Mouse (Mus musculus) heart, embryonic 14.5 days (tissue): ENCODE results near the gene Palm3. TPM values are rescaled to one million over a fixed set of nuclear protein-coding genes. Genes with fewer than 3 reads are reported as not detected.

Experiments
- ATAC-seq: fragments of 200-750 bp; cut with Nextera tagmentation; 2 replicates; pipeline ENCODE4 v1.8.0; 2017; ENCODE audit warnings: low read depth, moderate TSS enrichment; ENCODE audit not compliant: insufficient number of reproducible peaks, insufficient read depth, low FRiP score
- H3K27ac ChIP-seq, 2 experiments: fragments of 200-500 bp in 1 of 2; fragments of 300-500 bp in 1 of 2; sonication (generic) in 1 of 2; replicated peaks in 1 of 2; 2 replicates each; pipeline ENCODE4 v1.5.1; 2012 to 2014; ENCODE audit warnings: low read depth in 2 of 2, low read length in 2 of 2, control low read depth in 1 of 2, mild to moderate bottlenecking in 1 of 2, mixed read lengths in 1 of 2; ENCODE audit not compliant: control insufficient read depth in 1 of 2, insufficient read depth in 1 of 2
- H3K27me3 ChIP-seq: fragments of 300-500 bp; sonication (generic); 2 replicates; pipeline ENCODE4 v1.6.1; 2014; ENCODE audit warnings: mild to moderate bottlenecking, low read length, control low read depth; ENCODE audit not compliant: control insufficient read depth, insufficient read depth
- H3K36me3 ChIP-seq: fragments of 300-500 bp; sonication (generic); 2 replicates; pipeline ENCODE4 v1.6.1; 2014; ENCODE audit warnings: mild to moderate bottlenecking, control low read depth, low read length, mixed read lengths; ENCODE audit not compliant: control insufficient read depth, insufficient read depth
- H3K4me1 ChIP-seq, 2 experiments: fragments of 200-500 bp in 1 of 2; fragments of 300-500 bp in 1 of 2; sonication (generic) in 1 of 2; 2 replicates each; pipeline ENCODE4 v1.6.1; 2012 to 2014; ENCODE audit warnings: low read length in 2 of 2, control low read depth in 1 of 2, mixed read lengths in 1 of 2; ENCODE audit not compliant: control insufficient read depth in 2 of 2, insufficient read depth in 2 of 2
- H3K4me2 ChIP-seq: fragments of 300-500 bp; sonication (generic); 2 replicates; pipeline ENCODE4 v1.6.1; 2014; ENCODE audit warnings: mild to moderate bottlenecking, low read length
- H3K4me3 ChIP-seq, 2 experiments: fragments of 200-500 bp in 1 of 2; fragments of 300-500 bp in 1 of 2; sonication (generic) in 1 of 2; 2 replicates each; pipeline ENCODE4 v1.5.1; 2012 to 2014; ENCODE audit warnings: low read length in 2 of 2, mild to moderate bottlenecking in 2 of 2, control low read depth in 1 of 2, low read depth in 1 of 2, moderate library complexity in 1 of 2; ENCODE audit not compliant: control insufficient read depth in 1 of 2, insufficient read depth in 1 of 2
- H3K9ac ChIP-seq: fragments of 300-500 bp; sonication (generic); 2 replicates; pipeline ENCODE4 v1.6.1; 2014; ENCODE audit warnings: mild to moderate bottlenecking, low read length
- H3K9me3 ChIP-seq: fragments of 300-500 bp; sonication (generic); 2 replicates; pipeline ENCODE4 v1.6.1; 2016; ENCODE audit warnings: low read length, control low read depth; ENCODE audit not compliant: control insufficient read depth
- WGBS: fragments of 180-500 bp; shearing (Covaris S2); extraction: QIAGEN DNeasy Blood & Tissue Kit; methylation state at CpG from one replicate; pipeline ENCODE4 v1.1.7; 2014; 5-methylcytosine and 5-hydroxymethylcytosine counted together
- polyA plus RNA-seq: library from polyadenylated mRNA; unstranded; fragments of >200 nt; fragmentation: Nextera tagmentation; extraction: Ambion mirVana; gene quantifications from 2 replicates; pipeline ENCODE4 v1.2.1, GENCODE M21; 2014

Palm3 gene
- polyA plus RNA-seq, 1 experiment from 2014 or later = 1.2 TPM

DNA sequence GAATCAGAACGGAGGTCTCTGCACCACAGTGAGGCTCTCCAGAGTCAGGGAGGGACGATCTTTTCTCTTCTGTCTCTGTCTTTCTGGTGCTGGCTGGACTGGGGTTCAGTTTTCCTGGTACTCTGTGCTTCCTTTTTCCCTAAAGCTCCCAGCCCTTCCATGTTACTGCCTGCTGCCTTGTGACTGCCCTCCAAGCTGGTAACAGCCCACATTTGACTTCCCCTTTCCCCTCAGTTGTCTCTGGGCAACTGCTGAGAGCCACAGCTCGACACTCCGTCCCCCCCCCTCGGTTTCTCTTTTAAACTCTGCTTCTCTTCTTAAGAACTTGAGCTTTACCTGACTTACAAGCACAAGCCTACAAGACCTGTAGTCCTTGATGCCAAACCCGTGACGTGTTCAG, 32.0 kb upstream of the Palm3 start:
- H3K4me1 ChIP-seq = no peaks in the 10 kb centered on the region
- H3K4me3 ChIP-seq = no peak overlapping the region
- no peak overlapping the region for H3K4me2 ChIP-seq
- no peak overlapping the region for H3K27ac ChIP-seq
- H3K36me3 ChIP-seq = peaks cover 96% of the 10 kb centered on the region
- no peak for ATAC-seq
- WGBS = 85% methylated on average over 7 of the region's 7 CpGs
- H3K9ac ChIP-seq = no peak overlapping the region
- no peaks in the 10 kb centered on the region for H3K27me3 ChIP-seq
- no peaks in the 10 kb centered on the region for H3K9me3 ChIP-seq

DNA sequence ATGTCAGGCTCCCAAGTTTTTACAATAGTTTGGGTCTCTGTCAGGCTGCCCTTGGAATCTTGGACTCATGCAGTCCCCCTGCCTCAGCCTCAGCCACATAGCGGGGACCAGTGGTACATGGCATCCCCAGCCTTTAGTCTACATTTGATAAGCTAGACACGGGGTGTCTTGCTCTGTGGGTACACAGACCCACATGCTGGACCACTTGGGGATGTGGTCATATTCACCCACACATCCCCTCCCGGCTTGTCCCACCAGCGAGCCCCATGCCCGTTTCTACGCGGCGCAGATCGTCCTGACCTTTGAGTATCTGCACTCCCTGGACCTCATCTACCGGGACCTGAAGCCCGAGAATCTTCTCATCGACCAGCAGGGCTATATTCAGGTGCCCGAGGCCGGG, 31.1 kb upstream of the Palm3 start:
- Histone ChIP-seq H3K36me3 (peaks cover 96% of the 10 kb centered on the region), H3K4me3 (no peak overlapping the region), H3K27me3 (no peaks in the 10 kb centered on the region), H3K4me2 (no peak overlapping the region), H3K27ac (no peak overlapping the region), H3K4me1 (no peaks in the 10 kb centered on the region), H3K9ac (no peak overlapping the region), H3K9me3 (no peaks in the 10 kb centered on the region)
- WGBS = 96% methylated on average over 14 of the region's 14 CpGs
- ATAC-seq = no peak

- Histone ChIP-seq H3K4me3 (no peak overlapping the region), H3K4me2 (no peak overlapping the region), H3K9ac (no peak overlapping the region), H3K4me1 (peaks cover 8% of the 10 kb centered on the region in 2 experiments; a peak in 3 of 4 replicates), H3K36me3 (peaks cover 78% of the 10 kb centered on the region), H3K9me3 (no peaks in the 10 kb centered on the region), H3K27ac (no peak overlapping the region), H3K27me3 (no peaks in the 10 kb centered on the region)
- no peak for ATAC-seq
- WGBS = 64% methylated on average over 2 of the region's 2 CpGs
Observed at GRCm38 (mm10) chr8:83992488-83992887, 28.8 kb upstream of the Palm3 start.

DNA sequence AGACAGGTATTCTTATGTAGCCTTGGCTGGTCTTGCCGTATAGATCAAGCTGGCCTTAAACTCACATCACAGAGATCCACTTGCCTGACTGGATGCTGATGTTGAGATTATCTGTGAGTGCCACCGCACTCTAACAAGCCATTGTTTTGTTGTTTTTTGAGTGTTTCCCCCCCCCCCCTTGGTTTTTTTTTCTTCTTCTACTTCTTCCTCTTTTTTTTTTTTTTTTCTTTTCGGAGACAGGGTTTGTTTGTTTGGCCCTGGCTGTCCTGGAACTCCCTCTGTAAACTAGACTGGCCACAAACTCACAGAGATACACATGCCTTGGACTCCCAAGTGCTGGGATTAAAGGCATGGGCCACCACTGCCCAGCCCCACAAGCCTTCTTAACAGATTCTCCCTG, 27.2 kb upstream of the Palm3 start:
- Histone ChIP-seq H3K9me3 (no peaks in the 10 kb centered on the region), H3K4me1 (peaks cover 12% of the 10 kb centered on the region in 2 experiments), H3K36me3 (peaks cover 64% of the 10 kb centered on the region), H3K9ac (no peak overlapping the region), H3K27me3 (no peaks in the 10 kb centered on the region), H3K4me3 (no peak overlapping the region), H3K27ac (no peak overlapping the region), H3K4me2 (no peak overlapping the region)
- 70% methylated on average over 3 of the region's 3 CpGs for WGBS
- no peak for ATAC-seq

DNA sequence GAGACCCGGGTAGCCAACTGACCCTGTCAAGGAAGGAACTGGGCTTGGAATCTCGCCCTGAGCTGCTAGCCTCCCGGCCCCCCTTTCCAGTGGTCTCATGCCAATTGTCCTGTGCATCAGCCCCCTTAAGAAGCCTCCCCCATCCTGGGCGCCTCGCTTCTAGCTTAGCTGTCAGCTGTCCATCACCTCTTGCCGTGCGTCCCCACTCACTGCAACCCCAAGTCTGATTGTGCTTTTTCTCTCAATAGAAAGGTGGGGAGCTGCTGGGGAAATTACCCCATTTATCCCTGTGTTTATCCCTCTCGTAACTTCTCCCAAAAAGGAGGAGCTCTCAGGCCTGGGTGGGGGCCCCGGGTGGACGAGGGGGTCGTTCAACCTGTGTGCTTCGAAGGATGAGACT, 25.3 kb upstream of the Palm3 start:
- Histone ChIP-seq H3K27me3 (no peaks in the 10 kb centered on the region), H3K4me1 (peaks cover 15 to 19% of the 10 kb centered on the region in 2 experiments), H3K4me2 (peak overlapping the region; percentile 94), H3K9me3 (no peaks in the 10 kb centered on the region), H3K27ac (peak overlapping the region in 1 of 2 experiments; percentile 95; a peak in 2 of 4 replicates), H3K36me3 (peaks cover 63% of the 10 kb centered on the region), H3K4me3 (peak overlapping the region; percentile 79 to 85; a peak in 2 of 4 replicates), H3K9ac (peak overlapping the region; percentile 91; the same call in 1 of the 2 replicates)
- ATAC-seq = no peak
- WGBS = 26% methylated on average over 12 of the region's 12 CpGs

GRCm38 (mm10) chr8:83996567-83997505, 24.4 kb upstream of the Palm3 start:
- peak overlapping the region; percentile 85 to 86 for H3K4me3 ChIP-seq
- peak; percentile 81 for ATAC-seq
- no peaks in the 10 kb centered on the region for H3K27me3 ChIP-seq
- H3K4me1 ChIP-seq = peaks cover 15 to 19% of the 10 kb centered on the region in 2 experiments
- no peaks in the 10 kb centered on the region for H3K9me3 ChIP-seq
- H3K4me2 ChIP-seq = peak overlapping the region; percentile 94
- H3K36me3 ChIP-seq = peaks cover 60% of the 10 kb centered on the region
- H3K27ac ChIP-seq = peak overlapping the region; percentile 92 to 95
- H3K9ac ChIP-seq = peak overlapping the region; percentile 91
- WGBS = under 1% methylated on average over 36 of the region's 103 CpGs

DNA sequence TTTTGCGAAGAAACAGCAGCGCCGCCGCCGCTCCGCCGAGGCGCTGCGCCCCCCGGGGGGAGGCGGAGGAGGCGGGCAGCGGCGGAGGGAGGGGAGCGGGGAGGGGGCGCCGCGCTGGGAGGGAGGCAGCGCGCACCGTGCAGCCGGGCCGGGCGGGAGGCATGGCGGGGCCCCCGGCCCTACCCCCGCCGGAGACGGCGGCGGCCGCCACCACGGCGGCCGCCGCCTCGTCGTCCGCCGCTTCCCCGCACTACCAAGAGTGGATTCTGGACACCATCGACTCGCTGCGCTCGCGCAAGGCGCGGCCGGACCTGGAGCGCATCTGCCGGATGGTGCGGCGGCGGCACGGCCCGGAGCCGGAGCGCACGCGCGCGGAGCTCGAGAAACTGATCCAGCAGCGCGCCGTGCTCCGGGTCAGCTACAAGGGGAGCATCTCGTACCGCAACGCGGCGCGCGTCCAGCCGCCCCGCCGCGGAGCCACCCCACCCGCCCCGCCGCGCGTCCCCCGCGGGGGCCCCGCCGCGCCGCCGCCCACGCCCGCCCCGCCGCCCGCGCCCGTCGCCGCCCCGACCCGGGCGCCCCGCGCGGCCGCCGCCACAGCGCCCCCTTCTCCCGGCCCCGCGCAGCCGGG, 23.6 kb upstream of the Palm3 start, which contains the start of gene Samd1:
Samd1 (plus strand) TSS at position 162 of the 631 bp plus-strand sequence.
- Histone ChIP-seq H3K9ac (peak within 1 kb of the TSS; percentile 91), H3K27ac (peak within 1 kb of the TSS; percentile 92 to 95), H3K4me3 (peak within 1 kb of the TSS; percentile 85 to 86), H3K36me3 (peaks cover 57% of the 10 kb centered on the region), H3K4me1 (peaks cover 15 to 19% of the 10 kb centered on the region in 2 experiments), H3K4me2 (peak within 1 kb of the TSS; percentile 94), H3K9me3 (no peaks in the 10 kb centered on the region), H3K27me3 (no peaks in the 10 kb centered on the region)
- no peak for ATAC-seq
- under 1% methylated on average over 72 of the region's 112 CpGs for WGBS
